Mouse (Mus musculus): ENCODE measurements around the gene Rgs11.
A peak's percentile ranks its signal among the peaks of the same experiment; 100 is the strongest.
"Not testable (repeated sequence)": the region's sequence is repeated elsewhere in the genome, so short reads cannot be mapped to it uniquely, and the experiment has no call there.

Gene Rgs11

DNA sequence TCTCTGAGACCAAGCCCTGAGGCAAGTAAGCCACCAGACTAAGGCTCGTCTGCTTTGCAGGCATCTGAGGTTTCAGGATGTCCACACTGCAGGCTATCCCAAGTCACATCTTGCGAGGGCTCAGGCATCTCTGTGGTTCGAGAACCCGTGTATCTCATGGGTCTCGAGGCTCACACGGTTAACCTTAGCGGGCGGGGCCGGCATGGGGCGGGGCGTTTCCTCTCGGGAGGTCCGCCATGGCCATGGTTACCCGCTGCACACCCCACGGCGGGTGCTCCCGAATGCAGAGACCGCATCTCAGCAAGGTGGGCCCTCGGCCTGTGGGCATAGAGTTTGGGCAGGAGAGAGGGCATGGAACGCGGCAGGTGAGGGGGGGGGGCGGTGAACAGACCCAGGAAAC, at the start of gene Rgs11:
Rgs11 (plus strand) TSS at position 215 of the 400 bp plus-strand sequence.
- no peak for DNase-seq (ENCODE audit: low spot score)

DNA sequence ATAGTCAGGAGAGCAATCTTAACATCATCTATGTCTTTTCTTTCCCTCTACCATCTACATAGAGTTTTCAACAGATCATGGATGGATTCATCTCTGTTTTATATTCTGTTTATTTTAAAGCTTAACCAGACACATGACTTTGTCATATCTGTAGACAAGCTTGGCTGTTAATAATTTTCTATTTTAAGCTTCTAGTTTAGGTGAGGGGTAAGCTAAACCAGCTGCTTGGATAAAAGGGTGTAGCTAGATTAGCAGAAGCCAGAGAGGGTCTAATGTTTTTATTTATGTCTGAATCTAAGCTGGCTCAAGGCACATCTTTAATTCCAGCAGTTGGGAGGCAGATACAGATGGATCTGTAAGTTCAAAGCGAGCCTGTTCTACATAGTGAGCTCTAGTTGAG, 40.0 kb upstream of the Rgs11 start:
- DNase-seq (ENCODE audit: low spot score), result no peak

DNA sequence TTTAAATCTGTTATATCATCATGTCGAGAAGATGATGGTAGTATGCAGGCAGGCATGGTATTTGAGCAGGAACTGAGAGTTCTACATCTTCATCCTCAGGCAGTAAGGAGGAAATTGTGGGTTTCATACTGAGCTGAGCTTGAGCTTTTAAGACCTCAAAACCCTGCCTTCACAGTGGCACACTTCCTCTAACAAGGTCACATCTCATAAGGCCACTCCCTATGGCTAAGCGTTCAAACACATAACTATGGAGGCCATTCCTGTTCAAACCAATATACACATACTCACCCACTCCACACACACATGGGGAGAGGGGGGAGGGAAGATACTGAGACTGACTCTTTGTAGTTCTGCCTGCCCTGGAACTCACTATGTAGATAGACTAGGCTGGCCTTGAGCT, 34.7 kb upstream of the Rgs11 start:
- no peak for DNase-seq (ENCODE audit: low spot score)

DNA sequence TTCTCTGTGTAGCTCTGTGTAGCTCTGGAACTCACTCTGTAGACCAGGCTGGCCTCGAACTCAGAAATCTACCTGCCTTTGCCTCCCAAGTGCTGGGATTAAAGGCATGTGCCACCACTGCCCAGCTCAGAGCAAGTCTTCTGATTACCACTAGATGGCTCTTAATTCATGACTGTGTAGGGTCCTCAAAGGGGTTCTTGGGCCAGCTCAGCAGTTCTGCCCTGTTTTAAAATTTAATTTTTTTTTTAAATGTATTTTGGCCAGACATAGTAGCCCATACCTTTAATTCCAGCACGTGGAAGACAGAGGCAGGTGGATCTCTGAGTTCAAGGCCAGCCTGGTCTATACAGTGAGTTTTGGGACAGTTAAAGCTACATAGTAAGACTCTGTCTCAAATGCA, 27.5 kb upstream of the Rgs11 start:
- DNase-seq (ENCODE audit: low spot score), result not testable (repeated sequence)

DNA sequence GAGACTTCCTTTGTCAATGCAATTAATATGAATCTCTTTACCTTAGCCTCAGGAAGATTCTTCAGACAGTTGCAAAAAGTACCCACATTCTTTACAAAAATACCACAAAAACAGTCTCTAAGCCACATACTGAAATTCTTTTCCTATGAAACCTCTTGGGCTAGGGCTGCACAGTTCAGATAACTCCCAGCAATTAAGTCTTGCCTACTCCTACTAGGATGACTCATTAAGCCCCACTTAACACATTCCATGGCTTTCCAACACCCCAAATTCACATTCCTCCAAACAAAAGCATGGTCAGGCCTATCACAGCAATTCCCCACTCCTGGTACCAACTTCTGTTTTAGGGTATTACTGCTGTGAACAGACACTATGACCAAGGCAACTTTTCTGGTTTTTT, 24.1 kb upstream of the Rgs11 start:
- no peak for DNase-seq (ENCODE audit: low spot score)

DNA sequence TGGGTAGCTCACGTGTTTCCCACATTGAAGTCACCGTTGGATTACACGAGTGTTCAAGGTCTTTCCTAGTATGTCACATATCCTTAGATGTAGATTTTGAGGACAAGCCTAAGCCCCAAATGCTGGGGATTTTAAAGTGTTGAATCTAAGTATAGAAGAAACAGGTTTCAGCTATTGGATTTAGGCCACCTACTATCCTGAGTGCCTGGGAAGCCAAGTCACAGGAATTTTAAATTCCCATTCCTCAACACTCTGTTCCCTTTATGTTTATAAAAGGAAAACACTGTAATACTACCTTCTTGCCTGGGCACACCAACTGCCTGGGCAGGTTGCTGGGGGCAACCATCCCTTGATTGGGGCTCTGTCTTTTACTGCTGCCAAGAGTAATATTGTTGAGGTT, 21.6 kb upstream of the Rgs11 start:
- no peak for DNase-seq (ENCODE audit: low spot score)

DNA sequence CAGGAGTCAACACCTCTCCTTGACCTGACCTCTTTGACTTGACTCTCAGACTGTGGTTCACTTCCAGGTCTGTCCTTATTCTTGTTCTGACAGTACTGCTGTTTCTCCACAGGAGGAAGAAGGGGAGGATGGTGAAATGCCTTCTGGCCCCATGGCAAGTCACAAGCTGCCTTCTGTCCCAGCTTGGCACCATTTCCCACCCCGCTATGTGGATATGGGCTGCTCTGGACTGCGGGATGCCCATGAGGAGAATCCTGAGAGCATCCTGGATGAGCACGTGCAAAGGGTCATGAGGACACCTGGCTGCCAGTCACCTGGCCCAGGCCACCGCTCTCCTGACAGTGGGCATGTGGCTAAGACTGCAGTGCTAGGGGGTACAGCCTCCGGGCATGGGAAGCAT, 15.2 kb upstream of the Rgs11 start:
- no peak for DNase-seq (ENCODE audit: low spot score)

DNA sequence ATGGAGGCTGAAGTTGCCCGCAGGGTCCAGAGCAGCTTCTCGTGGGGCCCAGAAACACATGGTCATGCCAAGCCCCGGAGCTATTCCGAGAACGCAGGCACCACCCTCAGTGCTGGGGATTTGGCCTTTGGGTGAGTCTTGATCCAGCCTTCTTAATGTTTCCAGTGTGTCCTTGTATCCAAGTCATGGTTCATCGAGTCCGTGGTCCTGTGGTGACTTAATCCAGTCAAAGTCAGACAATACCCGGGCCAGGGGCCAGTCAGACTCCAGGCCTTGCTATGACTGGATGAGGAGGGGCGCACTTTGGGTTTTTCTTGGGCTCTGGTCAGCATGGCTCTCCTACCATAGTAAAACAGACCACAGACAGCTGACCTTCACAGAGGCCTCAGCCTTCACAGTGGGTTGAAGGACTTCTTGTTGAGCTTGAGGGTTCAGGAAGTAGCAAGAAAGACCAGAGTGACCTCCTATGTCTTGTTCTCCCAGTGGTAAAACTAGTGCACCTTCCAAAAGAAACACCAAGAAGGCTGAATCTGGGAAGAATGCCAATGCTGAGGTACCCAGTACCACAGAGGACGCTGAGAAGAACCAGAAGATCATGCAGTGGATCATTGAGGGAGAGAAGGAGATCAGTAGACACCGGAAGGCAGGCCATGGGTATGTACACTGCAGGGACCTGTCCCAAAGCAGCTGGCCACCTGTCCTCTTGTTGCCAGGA, 14.5 kb upstream of the Rgs11 start:
- no peak for DNase-seq (ENCODE audit: low spot score)

DNA sequence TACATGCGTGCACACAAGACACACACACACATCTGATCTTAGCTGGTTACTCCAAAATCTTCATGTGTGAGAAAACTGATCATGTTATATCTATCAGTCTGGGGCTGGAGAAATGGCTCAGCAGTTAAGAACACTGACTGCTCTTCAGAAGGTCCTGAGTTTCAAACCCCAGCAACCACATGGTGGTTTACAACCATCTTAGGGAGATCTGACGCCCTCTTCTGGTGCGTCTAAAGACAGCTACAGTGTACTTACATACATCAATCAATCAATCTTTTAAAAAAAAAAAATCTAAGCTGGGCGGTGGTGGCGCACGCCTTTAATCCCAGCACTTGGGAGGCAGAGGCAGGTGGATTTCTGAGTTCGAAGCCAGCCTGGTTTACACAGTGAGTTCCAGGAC, 11.3 kb upstream of the Rgs11 start:
- DNase-seq (ENCODE audit: low spot score), result not testable (repeated sequence)

DNA sequence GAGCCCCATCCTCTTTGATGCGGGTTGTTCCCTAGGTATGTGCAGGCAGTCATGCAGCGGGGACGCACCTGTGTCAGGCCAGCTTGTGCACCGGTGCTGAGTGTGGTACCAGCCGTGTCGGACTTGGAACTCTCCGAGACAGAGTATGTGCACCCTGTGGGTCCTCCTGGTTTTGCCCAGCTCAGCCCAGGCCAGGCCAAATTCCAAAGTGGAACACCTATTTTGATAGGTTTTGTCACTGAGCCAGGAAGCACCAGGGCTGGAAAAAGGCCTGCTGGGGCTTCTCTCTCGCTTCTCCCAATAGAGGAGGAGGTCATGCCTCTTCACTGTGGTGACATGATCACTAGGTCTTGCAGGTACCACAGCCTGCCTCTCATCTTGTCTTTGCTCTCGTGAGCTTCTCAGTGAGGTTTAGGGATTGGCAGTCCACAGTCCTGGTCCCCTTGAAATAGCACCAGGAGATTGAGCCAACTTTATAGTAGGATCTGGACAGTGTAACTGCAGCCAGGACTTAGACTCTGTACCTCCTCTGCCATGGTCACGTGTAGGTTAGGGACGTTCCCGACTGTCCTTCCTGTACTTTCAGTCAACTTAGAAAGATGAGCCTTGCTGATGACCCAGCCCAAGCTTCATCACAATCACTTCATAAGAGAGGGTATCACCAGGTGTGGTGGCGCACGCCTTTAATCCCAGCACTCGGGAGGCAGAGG, 10.1 kb upstream of the Rgs11 start:
- no peak for DNase-seq (ENCODE audit: low spot score)

DNA sequence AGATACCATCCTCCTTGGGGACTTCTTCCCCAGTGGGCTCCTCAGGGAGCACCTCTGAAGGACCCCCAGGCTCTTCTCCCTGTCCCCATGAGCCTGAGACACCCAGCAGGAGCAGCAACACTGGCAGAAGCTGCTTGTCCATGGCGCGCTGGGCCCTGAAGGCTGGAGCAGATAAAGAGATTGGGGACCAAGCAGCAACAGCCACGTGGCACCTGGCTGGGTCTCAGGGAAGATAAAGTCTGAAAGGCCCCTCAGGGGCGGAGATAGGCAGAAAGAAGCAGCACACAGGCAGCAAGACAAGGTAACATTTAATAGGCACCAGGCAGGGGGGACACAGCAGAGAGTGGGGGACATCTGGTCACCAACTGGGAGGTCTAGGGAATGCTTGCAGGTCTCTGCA, 3.9 kb upstream of the Rgs11 start, which contains the start of gene Pdia2:
Pdia2 (minus strand) TSS at position 196 of the 400 bp plus-strand sequence.
- peak; percentile 81 for DNase-seq (ENCODE audit: low spot score)

DNA sequence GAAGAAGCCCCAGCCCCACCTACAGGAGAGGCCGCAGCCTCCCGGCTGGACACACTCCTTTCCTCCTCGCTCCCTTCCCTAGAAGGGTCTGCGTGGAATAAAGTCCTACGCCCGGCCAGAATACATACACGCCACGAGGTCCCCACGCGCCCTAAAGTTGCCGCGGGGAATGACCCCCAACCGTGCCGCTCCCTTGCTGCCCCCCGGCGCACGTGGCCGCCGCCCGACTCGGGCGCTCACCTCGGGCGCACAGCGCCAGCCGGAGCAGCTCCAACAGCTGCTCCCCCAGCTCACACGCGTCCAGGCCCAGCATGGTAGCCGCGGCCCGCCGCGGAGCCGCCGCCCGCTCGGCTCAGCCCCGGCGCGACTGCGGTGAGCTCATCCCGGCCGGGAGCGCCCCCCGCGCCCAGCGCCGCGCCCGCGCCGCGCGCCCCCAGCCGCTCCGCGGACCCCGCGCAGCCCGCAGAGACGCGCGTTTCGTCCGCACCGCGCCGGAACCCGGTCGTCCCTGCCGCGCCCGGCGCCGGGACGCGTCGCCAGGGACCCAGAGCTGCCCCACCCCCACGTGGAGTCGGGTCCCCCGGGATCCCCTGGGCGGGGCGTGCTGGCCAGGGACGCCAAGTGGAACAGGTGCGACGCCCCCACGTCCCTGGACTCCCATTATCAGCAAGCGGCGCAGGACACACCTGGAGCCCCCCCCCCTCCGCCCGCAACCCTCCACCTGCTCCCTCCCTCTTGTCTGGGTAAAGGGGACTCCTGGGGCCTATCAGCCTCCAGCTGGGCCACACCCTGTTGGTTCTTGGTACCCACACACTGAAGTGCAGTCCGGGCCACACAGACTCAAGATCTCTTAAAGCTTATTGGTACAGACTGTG, 1.7 kb upstream of the Rgs11 start:
- peak; percentile 72 for DNase-seq (ENCODE audit: low spot score)

DNA sequence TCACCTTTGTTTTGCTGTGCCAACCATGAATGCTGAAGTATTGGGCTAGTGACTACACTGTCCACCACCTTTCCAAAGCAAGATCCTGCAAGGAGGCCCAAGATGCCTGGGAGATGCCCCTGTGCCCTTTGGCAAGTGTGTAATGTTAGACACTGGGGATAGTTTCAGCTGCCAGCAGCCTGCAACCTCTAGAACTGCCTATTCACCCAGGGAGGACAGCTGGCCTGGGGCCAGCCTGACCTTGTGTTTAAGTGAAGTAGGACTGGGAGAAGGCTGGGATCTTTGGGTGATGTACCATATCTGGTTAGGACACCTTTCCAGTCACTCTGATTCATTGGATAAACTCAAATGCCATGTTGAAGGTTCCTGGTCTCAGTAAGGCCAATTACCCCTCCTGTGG, 753 bp upstream of the Rgs11 start:
- no peak for DNase-seq (ENCODE audit: low spot score)

DNA sequence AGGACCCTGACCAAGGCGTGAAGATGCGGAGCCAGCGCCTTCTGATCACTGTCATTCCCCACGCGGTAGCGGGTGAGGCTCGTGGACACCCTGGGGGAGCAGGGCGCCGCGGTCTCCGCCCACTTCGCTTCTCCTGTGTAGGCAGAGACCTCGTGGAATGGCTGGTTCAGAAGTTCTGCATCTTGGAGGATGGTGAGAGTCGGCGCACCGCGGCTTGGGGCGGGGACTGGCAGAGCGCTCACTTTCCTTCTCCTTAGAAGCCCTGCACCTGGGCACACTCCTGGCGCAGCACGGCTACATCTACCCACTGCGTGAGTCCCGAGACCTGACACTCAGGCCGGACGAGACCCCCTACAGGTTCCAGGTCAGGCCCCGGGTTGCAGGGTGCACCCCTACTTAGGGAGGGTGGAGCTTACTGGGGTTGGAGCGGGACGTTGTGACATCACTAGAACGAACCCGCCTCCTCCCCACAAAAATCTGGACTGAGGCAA, 615 bp downstream of the Rgs11 start:
- no peak for DNase-seq (ENCODE audit: low spot score)

DNA sequence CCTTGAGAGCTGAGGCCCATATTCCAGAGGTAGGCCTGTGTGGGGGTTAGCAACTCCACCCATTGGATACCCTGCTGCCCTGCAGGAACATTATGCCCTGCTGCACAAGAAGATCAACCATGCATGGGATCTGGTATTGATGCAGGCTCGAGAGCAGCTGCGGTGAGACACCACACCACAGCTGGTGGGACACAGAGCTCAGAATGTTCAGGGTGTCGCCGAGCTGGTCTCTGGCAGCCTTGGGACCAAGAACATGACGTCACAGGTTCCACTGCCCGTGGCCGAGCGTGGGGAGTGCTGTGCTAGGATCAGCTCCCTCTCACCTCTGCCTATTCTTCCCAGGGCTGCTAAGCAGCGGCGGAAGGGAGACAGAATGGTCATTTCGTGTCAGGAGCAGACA, 2.0 kb downstream of the Rgs11 start:
- DNase-seq (ENCODE audit: low spot score), result no peak

DNA sequence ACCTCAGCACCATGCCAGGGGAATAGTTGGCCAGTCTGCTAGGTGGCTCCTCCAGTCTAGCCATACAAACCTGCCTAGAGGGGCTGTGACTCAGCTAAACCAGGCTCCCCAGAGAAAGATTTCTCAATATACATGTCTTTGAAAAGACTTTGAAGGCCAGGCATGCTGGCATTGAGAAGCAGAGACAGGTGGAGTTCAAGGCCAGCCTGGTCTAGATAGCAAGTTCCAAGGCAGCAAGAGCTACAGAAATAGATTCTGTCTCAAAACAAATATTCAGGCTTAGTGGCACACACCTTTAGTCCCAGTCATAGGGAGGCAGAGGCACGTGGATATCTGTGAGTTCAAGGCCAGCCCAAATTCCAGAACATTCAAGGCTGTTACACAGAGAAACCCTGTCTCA, 3.6 kb downstream of the Rgs11 start:
- DNase-seq (ENCODE audit: low spot score), result no peak

DNA sequence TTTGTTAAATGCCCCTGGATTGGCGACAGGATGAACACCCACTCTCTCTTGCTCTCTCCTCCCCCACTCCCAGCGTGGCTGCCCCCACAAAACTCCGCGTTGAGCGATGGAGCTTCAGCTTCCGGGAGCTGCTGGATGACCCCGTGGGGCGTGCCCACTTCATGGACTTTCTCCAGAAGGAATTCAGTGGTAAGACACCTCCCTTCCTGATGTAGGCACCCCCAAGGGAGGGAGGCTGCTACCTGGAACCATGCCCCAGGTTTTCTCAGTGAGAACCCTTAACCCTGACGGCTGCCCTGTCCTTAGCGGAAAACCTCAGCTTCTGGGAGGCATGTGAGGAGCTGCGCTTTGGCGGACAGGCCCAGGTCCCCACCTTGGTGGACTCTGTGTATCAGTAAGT, 4.9 kb downstream of the Rgs11 start, which contains the start of gene Arhgdig:
Arhgdig (minus strand) TSS at position 101 of the 400 bp plus-strand sequence.
- no peak for DNase-seq (ENCODE audit: low spot score)

DNA sequence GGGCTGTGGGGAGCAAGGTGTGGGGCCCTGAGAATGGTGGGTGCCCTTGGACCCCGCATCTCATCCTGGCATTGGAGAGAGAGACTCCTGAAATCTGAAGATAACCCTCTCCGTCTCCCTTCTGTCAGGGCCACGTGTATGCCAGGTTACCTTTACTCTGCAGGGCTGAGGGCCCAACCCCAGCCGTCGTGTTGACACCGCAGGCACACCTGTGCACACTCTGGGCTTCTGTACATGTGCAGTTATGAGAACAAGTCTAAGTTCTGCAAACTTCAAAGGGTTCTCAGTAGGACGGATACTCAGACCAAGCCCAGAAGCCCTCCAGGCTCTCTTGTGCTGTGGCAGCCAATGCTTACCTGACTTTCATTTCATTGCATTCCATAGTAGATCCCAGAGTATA, 9.5 kb downstream of the Rgs11 start:
- no peak for DNase-seq (ENCODE audit: low spot score)

DNA sequence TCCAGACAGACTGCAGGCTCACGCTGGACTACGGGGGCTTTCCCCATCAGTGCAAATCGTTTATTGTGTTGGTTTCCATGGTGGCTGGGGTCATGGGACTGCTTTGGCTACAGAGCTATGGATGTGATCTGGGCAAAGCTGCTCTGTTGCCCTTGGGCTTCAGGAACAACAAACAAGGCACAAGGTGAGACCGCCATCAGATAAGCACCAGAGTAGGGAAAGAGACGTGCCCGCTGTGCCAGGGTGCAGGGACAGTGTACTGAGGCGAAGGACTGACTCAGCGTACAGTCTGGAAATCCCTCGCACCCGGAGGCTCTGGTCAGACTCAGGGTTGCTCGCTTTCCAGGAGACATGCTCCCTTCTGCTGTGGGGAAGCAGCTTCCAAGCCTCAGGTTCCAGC, 9.9 kb downstream of the Rgs11 start:
- DNase-seq (ENCODE audit: low spot score), result no peak

DNA sequence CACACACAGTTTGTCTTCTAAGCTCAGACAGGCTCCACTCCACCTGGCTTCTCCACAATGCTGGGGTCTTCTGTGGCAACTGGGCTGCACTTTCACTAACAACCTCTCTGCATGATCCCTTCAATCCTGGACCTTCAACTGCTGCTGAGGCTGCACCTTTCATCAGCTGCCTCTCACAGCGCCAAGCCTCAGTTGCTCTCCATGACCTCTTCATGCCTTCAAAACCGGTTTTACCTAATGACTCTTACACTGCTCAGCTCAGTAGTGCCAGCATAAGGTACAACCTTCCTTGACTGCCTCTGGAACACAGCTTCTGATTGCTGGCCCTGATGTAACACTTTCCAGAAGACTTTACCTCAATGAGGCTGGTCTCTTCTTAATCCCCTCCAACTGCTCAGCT, 18.8 kb downstream of the Rgs11 start:
- no peak for DNase-seq (ENCODE audit: low spot score)

DNA sequence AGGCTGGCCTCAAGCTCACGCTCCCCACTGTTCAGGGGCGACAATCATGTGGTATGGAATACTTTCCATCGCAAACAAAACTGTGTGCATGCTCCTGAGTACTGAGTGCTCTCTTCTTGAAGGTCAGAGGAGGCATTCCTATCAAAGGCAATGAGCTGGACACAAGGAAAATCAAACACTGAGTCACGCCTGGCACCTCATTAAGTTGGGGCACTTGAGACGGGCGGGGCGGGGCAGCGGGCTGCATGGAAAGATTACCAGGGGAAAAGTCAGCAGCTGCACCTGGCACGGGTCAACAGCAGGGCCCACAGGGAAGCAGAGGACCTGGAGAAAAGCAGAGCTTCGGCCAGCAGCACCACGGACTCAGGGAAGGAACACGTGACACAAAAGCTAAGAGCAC, 22.4 kb downstream of the Rgs11 start:
- no peak for DNase-seq (ENCODE audit: low spot score)

DNA sequence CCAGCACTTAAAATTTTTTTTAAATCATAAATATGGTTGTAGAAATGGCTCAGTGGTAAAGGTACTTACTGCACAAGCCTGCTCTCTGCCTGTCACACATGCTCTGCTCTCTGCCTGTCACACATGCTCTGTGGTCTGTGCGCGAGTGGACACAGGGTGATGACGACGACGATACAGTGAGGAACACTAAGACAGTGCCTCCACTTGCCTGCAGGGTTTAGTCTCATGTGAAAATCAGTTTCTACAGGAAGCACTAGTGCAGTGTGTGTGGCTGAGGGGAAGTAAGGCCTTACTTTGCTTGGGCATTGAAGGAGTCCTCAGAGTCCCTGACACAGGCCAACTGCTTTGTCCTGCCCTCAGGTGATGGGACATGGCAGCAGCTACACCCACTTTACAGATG, 27.0 kb downstream of the Rgs11 start:
- no peak for DNase-seq (ENCODE audit: low spot score)

DNA sequence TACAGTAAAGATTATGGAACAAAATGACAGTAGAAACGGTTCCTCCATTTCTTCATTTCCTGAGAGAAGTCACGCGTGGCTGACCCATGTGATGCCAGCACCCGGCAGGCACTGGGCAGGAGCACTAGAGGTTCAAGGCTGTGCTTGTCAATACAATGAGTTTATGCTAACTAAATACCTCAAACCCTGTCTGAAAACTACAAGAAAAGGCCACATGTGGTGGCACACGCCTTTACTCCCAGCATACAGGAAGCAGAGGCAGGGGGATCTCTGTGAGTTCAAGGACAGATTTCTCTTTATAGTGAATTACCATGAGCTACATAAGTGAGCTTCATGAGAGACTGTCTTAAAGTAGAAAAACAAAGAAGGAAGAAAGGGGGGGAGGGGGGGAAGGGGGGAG, 28.4 kb downstream of the Rgs11 start:
- DNase-seq (ENCODE audit: low spot score), result no peak
